Mouse (Mus musculus) stomach, embryonic 16.5 days (tissue): ENCODE data around the gene Fzr1. TPM values are rescaled to one million over a fixed set of nuclear protein-coding genes. Genes with fewer than 3 reads are reported as not detected.
A peak's percentile ranks its signal among the peaks of the same experiment; 100 is the strongest.

Experiments used
- ATAC-seq: fragments of 200-750 bp; cut with Nextera tagmentation; 2 replicates; pipeline ENCODE4 v1.8.0; 2017; ENCODE audit warnings: moderate number of reproducible peaks, moderate TSS enrichment; ENCODE audit not compliant: insufficient read depth, low FRiP score
- H3K27ac ChIP-seq: fragments of 300-500 bp; sonication (generic); 2 replicates; pipeline ENCODE4 v1.5.1; 2014; ENCODE audit warnings: low read length
- H3K27me3 ChIP-seq: fragments of 300-500 bp; sonication (generic); 2 replicates; pipeline ENCODE4 v1.6.1; 2014; ENCODE audit warnings: low read length, control low read depth, mixed read lengths; ENCODE audit not compliant: control insufficient read depth, insufficient read depth
- H3K36me3 ChIP-seq: fragments of 300-500 bp; sonication (generic); 2 replicates; pipeline ENCODE4 v1.6.1; 2014; ENCODE audit warnings: low read length; ENCODE audit not compliant: control insufficient read depth, insufficient read depth
- H3K4me1 ChIP-seq: fragments of 300-500 bp; sonication (generic); 2 replicates; pipeline ENCODE4 v1.6.1; 2014; ENCODE audit warnings: low read length, control low read depth, mixed read lengths; ENCODE audit not compliant: control insufficient read depth, insufficient read depth
- H3K4me2 ChIP-seq: fragments of 300-500 bp; sonication (generic); 2 replicates; pipeline ENCODE4 v1.6.1; 2014; ENCODE audit warnings: low read depth, low read length, mixed read lengths
- H3K4me3 ChIP-seq: fragments of 300-500 bp; sonication (generic); replicated peaks from 2 replicates; pipeline ENCODE4 v1.5.1; 2014; ENCODE audit warnings: mild to moderate bottlenecking, low read length
- H3K9ac ChIP-seq: fragments of 300-500 bp; sonication (generic); 2 replicates; pipeline ENCODE4 v1.6.1; 2014; ENCODE audit warnings: low read length
- H3K9me3 ChIP-seq: fragments of 300-500 bp; sonication (generic); replicated peaks from 2 replicates; pipeline ENCODE4 v1.6.1; 2016; ENCODE audit warnings: low read length, control low read depth; ENCODE audit not compliant: control insufficient read depth
- WGBS: fragments of 180-500 bp; shearing (Covaris S2); extraction: QIAGEN DNeasy Blood & Tissue Kit; methylation state at CpG from one replicate; pipeline ENCODE4 v1.1.7; 2014; 5-methylcytosine and 5-hydroxymethylcytosine counted together
- polyA plus RNA-seq: library from polyadenylated mRNA; unstranded; fragments of >200 nt; fragmentation: Nextera tagmentation; extraction: Ambion mirVana; gene quantifications from 2 replicates; pipeline ENCODE4 v1.2.1, GENCODE M21; 2015

Fzr1 gene
- polyA plus RNA-seq, 1 experiment from 2014 or later, result 79.0 TPM

DNA sequence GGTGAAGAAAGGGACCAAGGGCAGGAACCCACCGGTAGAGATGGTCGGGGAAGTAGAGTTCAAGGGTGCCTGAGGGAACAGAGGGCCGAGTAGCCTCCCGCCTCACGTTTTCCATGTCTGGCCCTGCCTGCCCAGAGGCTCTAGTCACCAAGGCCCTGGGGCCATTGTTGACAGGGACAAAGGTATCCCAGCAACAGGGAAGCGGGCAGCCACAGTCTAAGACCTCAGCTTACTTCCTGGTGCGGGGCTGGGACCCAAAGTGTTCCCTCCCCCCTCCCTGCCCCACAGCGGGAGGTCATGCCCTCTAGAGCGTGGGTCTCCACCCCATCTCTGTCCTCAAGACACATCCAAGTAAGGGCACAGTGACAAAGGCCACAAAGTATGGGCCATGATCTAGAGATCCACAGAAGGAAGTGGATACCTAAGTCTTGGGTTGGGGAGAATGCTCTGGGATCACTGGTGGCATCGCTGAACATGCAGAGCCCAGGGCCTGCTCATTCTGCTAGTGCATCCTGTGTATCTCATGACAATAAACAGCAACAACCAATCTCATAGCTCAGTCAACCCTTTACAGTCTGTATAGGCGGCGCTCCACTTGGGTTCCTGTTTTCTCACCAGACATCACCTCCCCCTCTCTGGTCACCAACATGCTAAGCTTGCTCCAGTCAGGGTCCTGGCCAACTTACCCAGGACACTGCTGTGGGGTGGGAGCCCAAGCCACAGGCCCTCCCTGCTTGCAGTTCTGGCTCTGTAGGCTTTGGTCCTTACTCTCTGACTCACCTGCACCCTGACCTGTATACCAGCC lies 12.4 kb downstream of the Fzr1 start, which contains the start of gene 4930404N11Rik:
4930404N11Rik (minus strand) TSS at position 145 of the 805 bp plus-strand sequence.
- Histone ChIP-seq H3K36me3 (peaks cover 35% of the 10 kb centered on the region), H3K27me3 (peaks cover 10% of the 10 kb centered on the region; the same call in 1 of the 2 replicates), H3K4me2 (peak within 1 kb of the TSS; percentile 61), H3K4me1 (peaks cover 48% of the 10 kb centered on the region), H3K4me3 (peak within 1 kb of the TSS; percentile 37), H3K9ac (peak within 1 kb of the TSS; percentile 65), H3K27ac (peak within 1 kb of the TSS; percentile 31), H3K9me3 (no peaks in the 10 kb centered on the region)
- peak; percentile 15; the same call in 1 of the 2 replicates for ATAC-seq
- WGBS, result 32% methylated on average over 12 of the region's 12 CpGs

DNA sequence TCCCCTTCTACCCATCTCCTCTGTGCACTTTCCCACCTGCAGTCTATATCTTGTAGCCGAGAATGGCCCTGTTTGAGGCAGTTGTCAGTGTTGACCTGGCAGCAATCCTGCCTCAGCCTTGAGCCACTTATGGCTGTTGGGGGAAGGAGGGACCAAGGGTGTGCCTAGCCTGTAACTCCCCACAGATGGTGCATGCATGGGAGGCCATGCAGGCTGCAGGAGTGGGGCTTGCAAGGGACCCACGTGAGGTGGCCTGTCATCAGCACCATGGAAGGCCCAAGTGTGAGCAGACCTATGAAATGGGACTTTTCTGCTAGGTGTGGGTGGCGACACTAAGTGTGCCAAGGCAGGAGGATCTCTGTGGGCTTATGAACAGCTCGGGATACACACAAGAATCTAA lies 13.2 kb downstream of the Fzr1 start:
- H3K4me3 ChIP-seq, result no peak overlapping the region
- H3K36me3 ChIP-seq, result peaks cover 27% of the 10 kb centered on the region
- peak overlapping the region; percentile 31; the same call in 1 of the 2 replicates for H3K27ac ChIP-seq
- no peak for ATAC-seq
- H3K4me1 ChIP-seq, result peaks cover 52% of the 10 kb centered on the region
- no peak overlapping the region for H3K9ac ChIP-seq
- WGBS, result 43% methylated on average over 4 of the region's 4 CpGs
- no peaks in the 10 kb centered on the region for H3K9me3 ChIP-seq
- no peak overlapping the region for H3K4me2 ChIP-seq
- peaks cover 10% of the 10 kb centered on the region; the same call in 1 of the 2 replicates for H3K27me3 ChIP-seq

DNA sequence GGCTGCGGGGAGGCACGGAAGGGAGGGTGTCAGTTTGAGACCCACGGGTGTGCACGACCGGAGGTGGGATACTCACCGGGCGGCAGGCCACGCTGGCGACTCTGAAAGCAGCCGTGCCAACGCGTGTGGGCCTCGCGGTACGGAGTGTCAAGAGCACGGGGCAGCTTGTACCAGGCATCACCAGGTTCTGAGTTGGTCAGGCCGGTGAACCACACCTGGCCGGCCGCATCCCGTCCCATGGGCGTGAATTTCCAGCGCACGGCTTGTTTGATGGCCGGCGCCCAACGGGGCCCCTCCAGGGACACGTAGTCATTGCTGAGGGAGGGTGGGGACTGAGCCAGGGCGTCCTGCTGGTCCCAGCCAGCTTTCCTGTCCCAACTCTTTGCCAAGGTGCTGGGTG lies 13.7 kb downstream of the Fzr1 start:
- peak overlapping the region; percentile 65 for H3K9ac ChIP-seq
- peaks cover 52% of the 10 kb centered on the region for H3K4me1 ChIP-seq
- peaks cover 27% of the 10 kb centered on the region for H3K36me3 ChIP-seq
- 0 out of 2 replicates have a peak overlapping the region, but pooled peaks have one; percentile 31 for H3K27ac ChIP-seq
- peak overlapping the region; percentile 61 for H3K4me2 ChIP-seq
- no peaks in the 10 kb centered on the region for H3K9me3 ChIP-seq
- ATAC-seq, result peak; percentile 4; the same call in 1 of the 2 replicates
- peaks cover 10% of the 10 kb centered on the region; the same call in 1 of the 2 replicates for H3K27me3 ChIP-seq
- H3K4me3 ChIP-seq, result peak overlapping the region; percentile 37
- 15% methylated on average over 28 of the region's 28 CpGs for WGBS

DNA sequence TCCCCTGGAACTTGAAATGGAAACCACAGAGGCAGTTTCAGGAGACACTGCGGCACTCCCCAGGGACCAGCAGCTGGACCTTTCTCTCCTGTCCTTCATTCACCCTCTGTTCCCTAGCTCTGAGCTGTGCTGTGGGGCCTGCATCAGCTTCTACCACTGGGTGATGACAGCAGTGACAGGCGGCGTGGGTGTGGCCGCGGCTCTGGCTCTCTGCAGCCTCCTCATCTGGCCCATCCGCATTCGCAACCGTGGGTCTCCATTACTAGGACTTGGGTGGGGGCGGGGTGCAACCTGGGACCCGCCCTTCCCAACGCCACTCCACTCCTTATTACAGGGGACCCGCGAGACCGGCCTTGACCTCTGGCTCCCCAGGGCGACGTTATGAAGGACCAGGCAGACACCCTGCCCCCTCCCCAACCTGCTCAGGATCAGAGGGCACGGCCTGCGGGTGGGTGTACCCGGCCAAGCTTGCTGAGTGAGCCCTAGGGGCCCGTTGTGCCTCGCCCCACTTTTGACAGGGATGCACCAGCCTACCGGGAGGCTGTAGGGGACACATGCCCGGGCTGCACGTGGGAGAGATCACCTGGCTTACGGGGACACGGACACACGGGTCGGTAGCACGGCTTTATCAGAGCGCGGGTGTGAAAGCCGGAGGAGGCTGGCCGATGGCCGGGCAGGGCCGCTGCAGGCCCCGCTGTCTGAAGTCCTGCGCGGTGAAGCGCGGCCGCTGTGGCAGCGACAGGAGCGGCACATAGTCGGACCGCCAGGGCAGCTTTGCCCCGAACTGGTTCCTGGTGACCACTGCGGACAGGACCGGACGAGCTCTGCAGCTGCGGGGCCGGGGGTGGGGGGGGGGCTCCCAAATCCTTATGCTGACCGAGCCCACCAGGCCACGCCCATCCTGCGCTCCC lies 14.6 kb downstream of the Fzr1 start:
- 14% methylated on average over 54 of the region's 54 CpGs for WGBS
- H3K9ac ChIP-seq, result peak overlapping the region; percentile 65
- peak overlapping the region; percentile 37 for H3K4me3 ChIP-seq
- peaks cover 21% of the 10 kb centered on the region for H3K36me3 ChIP-seq
- H3K9me3 ChIP-seq, result no peaks in the 10 kb centered on the region
- H3K27ac ChIP-seq, result peak overlapping the region; percentile 67
- peaks cover 10% of the 10 kb centered on the region; the same call in 1 of the 2 replicates for H3K27me3 ChIP-seq
- peak overlapping the region; percentile 61 for H3K4me2 ChIP-seq
- peaks cover 54% of the 10 kb centered on the region for H3K4me1 ChIP-seq
- no peak for ATAC-seq

DNA sequence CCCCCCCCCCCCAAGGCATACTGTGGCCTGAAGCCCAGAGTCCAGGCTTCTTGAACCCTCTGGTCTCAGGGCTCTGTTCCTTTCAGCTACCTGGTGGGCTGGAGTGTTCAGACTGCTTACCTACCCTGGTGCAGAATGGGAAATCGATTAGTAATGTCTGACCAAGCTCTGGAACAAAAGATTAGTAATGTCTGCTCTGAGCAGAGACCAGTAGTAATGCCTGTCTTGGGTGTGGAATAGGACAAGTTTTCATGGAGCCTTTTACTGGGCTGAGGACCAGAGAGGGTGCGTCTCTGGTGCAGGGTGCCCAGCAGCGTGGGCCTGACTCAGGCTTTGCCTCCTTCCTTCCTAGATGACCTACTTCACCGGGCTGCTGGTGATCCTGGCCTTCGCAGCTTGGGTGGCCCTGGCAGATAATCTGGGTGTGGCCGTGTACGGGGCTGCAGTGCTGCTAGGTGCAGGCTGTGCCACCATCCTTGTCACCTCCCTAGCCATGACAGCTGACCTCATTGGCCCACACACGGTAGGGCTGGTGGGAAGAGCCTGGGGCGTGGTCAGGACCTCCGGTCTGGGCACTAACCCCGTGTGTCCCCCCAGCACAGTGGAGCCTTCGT lies 15.9 kb downstream of the Fzr1 start:
- peak; percentile 10; the same call in 1 of the 2 replicates for ATAC-seq
- Histone ChIP-seq H3K9ac (0 out of 2 replicates have a peak overlapping the region, but pooled peaks have one; percentile 22), H3K27ac (peak overlapping the region; percentile 67), H3K27me3 (peaks cover 10% of the 10 kb centered on the region; the same call in 1 of the 2 replicates), H3K4me3 (no peak overlapping the region), H3K9me3 (no peaks in the 10 kb centered on the region), H3K4me1 (peaks cover 63% of the 10 kb centered on the region), H3K4me2 (peak overlapping the region; percentile 61), H3K36me3 (peaks cover 9% of the 10 kb centered on the region)
- WGBS, result 57% methylated on average over 12 of the region's 12 CpGs

DNA sequence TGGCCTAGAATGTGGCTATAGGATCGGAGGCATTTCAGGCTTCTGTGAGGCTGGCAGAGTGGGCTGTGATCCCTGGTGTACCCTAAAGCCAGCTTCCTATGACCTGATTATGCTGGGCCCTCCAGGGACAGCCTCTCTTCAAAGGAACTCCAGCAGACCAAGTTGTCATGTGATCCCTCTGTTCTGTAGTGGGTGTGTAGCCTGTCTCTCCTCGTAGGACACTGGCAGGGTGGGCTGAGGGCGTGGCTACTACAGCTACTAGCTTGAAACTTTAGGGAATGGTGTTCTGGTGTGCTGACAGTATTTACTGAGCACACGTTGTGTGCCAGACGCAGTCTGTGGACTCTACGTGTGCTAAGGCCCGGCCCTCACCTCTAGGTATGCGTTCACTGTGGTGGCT lies 17.6 kb downstream of the Fzr1 start:
- H3K4me2 ChIP-seq, result 0 out of 2 replicates have a peak overlapping the region, but pooled peaks have one; percentile 8
- peaks cover 10% of the 10 kb centered on the region; the same call in 1 of the 2 replicates for H3K27me3 ChIP-seq
- H3K4me1 ChIP-seq, result peaks cover 65% of the 10 kb centered on the region
- no peak overlapping the region for H3K4me3 ChIP-seq
- 0 out of 2 replicates have a peak, but pooled peaks cover 2% of the 10 kb centered on the region for H3K36me3 ChIP-seq
- no peak overlapping the region for H3K9ac ChIP-seq
- no peaks in the 10 kb centered on the region for H3K9me3 ChIP-seq
- 54% methylated on average over 8 of the region's 8 CpGs for whole genome bisulfite sequencing
- no peak for ATAC-seq
- H3K27ac ChIP-seq, result no peak overlapping the region; the same call in 1 of the 2 replicates

DNA sequence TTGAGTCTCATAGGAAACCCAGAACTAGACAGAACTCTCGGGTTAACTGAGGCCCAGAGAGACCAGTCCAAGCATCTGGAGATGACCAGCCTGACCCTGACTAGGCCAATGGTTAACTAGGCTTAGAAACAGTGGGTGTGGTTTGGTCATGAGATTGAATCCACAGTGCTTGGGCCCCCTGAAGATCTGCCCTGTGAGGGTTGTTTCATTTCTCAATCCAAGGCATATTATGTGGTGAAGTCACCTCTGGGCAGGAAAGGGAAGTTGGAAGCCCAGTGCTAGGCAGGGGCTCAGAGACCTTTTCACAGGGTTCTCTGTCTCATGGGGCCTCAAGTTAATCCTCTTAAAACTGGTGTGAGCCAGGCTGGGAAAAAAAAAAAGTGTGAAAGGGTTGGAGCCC lies 19.5 kb downstream of the Fzr1 start:
- no peaks in the 10 kb centered on the region for H3K9me3 ChIP-seq
- peaks cover 48% of the 10 kb centered on the region for H3K4me1 ChIP-seq
- peak overlapping the region; percentile 99 for H3K4me2 ChIP-seq
- peak overlapping the region; percentile 90 for H3K9ac ChIP-seq
- peak overlapping the region; percentile 80 for H3K4me3 ChIP-seq
- H3K36me3 ChIP-seq, result 0 out of 2 replicates have a peak, but pooled peaks cover 2% of the 10 kb centered on the region
- H3K27me3 ChIP-seq, result peaks cover 9% of the 10 kb centered on the region; the same call in 1 of the 2 replicates
- H3K27ac ChIP-seq, result peak overlapping the region; percentile 42; the same call in 1 of the 2 replicates
- no peak for ATAC-seq
- WGBS, result 56% methylated on average over 1 of the region's 1 CpGs

DNA sequence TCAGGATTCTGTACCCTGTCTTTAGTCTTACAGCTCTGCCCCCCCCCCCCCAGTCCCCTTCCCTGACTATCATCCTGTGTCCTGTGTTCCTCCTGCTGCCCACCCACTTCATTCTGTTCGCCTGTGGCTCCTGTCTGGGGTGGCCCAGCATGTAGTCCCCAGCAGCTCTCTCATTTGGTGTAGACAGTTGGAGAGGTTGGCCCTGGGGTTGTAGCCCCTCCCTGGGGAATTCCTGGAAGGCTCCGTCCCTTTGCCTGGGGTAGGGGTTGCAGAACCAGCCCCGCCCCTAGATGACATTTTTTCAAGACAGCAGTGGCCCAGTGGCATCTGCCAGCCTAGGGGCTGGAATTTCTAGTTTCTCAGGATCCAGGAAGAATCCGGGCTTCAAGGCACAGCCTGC lies 20.1 kb downstream of the Fzr1 start:
- ATAC-seq, result no peak

More for the DNA sequence above, 20.1 kb downstream of the Fzr1 start:
- no peak overlapping the region for H3K27ac ChIP-seq
- peaks cover 42% of the 10 kb centered on the region for H3K4me1 ChIP-seq
- H3K9me3 ChIP-seq, result no peaks in the 10 kb centered on the region
- H3K4me2 ChIP-seq, result peak overlapping the region; percentile 99
- H3K36me3 ChIP-seq, result 0 out of 2 replicates have a peak, but pooled peaks cover 2% of the 10 kb centered on the region
- H3K9ac ChIP-seq, result peak overlapping the region; percentile 90
- H3K27me3 ChIP-seq, result peaks cover 3% of the 10 kb centered on the region; the same call in 1 of the 2 replicates
- peak overlapping the region; percentile 80 for H3K4me3 ChIP-seq
- WGBS, result 31% methylated on average over 4 of the region's 4 CpGs
